Mouse (Mus musculus): ENCODE measurements at regions not wholly inside any gene's neighbourhood (a gene's known extent, or its start where the extent isn't known, plus 50 kb on each side); places are given as distances from the start of the nearest gene placed in this dataset.

DNA sequence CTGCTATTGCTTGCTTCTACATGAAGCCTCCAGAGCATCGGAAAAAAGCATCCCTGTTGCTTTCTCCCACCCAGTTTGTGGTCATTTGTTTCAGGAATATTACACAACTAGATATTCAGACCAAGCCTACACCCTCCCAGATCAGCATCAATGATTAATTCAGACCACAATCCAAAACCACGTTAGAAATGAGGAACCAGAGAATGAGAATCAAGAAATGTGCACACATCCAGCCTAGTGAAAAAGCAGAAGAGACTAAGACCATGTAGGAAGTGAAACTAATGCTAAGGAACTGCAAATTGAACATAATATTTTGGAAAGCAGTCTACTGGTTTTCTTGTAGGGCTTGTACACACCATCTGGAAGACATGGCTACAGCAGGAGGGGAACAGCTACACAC lies 307.0 kb downstream of the Rnd3 start:
- ATAC-seq (ENCODE audit: poor library complexity, severe bottlenecking) = peak; percentile 97

DNA sequence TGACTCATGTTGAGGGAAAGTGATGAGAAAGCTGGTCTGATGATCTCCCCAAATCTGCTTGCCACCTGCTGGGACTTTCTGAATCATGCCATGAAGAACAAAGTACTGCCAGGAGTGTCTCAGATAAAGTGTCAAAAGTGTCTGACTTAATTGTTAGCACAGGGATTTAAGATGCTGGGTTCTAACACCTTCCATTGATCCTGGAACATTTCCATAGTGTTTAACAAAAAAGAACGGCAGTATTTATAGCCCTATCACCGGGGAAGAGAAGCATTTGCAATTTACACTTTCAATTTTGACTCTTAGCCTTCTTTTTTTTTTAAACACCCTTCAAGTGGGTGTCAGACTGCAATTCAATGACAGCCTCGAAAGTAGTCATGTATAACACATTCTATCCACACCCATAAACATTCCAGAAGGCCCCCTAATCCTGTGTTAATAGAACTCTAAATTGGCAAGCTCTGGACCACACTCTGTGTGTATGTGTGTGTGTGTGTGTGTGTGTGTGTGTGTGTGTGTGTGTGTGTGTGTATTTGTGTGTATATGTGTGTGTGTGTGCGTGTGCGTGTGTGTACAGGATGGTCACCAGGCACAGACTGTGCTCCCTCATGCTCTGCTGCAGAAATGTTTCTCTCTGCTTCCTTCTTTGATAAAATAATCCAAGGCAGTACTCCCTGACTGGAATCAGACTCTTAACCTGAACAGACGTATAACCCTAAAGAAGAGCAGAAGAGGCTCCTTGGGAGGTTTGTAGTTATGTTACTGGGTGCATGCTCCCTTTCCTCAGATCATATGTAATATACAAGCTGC lies 313.2 kb downstream of the Rnd3 start:
- no peak for ATAC-seq (ENCODE audit: poor library complexity, severe bottlenecking)

DNA sequence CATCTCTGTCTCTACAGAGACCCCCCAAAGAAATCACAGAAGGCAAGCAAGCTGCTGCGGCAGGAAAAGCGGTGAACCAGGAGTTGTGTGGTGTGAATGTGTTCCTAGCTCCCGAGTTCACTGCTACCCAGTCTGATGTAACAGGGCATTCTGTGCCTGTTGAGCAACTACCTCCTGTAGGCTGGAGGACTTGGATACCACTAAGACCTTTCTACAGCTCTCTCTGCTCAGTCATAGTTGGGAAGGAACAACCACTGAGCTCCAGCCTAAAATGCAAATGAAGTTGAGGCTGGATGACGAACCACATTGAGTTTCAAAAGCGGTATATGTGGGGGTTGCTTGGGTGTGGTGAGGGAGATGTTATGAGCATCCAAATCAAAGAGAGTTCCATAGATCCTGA lies 315.1 kb downstream of the Rnd3 start:
- ATAC-seq (ENCODE audit: poor library complexity, severe bottlenecking) = peak; percentile 90

DNA sequence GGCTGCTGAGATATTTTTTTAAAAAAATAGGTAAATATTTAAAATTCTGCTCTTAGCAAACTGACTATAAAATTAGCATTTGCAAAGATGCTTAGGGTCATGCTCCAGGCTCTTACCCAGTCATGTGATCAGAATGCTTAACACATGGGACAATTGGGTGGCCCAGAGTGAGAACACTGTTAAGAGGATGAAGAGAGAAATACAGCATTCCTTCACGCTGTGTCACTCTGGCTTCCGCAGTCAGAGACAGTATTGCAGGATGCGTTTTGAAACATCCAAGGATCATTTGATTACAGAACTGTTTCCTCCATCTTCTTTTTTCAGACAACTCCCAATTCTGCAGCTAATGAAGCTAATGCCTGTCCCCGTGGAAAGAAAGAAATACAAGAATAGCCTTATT lies 316.4 kb downstream of the Rnd3 start:
- no peak for ATAC-seq (ENCODE audit: poor library complexity, severe bottlenecking)

DNA sequence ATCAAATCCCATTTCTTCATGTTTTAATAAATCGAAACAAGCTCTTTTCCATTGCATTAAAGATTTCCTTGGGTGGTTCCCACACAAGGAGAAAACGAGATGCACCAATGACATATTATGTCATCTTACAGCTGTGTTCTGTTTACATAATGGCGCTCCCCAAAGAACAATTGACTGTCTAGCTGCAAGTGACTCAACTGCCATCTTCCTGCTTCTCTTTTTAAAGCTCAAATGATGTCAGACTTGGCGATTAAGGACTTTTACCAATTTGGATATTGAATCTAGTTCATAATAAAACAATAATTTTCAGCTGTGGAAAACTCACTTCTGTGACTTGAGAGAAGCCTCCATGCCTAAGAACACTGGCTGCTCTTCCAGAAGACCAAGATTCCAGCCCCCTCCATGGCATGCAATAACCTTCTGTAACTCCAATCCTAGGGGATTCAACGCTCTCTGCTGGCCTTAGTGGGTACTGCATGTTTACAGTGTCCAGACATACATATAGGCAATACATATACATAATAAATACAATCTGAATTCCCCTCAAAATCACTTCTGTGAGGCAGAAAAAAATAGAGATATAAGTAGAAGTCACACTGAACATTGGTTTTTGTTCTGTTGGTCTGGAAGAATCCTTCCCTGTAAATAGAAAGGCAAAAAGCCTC lies 318.7 kb downstream of the Rnd3 start:
- no peak for ATAC-seq (ENCODE audit: poor library complexity, severe bottlenecking)

DNA sequence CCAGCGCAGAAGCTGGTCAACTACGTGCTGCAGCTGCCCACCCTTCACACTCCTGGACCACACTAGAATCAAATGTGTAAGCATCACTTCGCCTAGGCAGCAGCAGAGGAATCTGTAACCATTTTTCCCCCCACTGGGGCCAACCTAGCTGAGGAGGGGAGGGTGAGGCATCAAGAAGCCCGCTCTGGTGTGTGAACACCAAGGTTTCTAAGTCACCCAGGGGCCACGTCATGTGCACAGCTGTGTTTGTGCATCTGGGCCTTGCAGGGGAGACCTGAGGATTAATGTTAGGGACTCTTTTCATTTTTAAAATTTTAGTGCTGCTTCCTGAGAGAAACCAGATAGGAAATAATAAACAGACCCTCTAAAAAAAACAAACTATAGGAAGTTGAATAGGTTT lies 321.8 kb downstream of the Rnd3 start:
- no peak for ATAC-seq (ENCODE audit: poor library complexity, severe bottlenecking)

DNA sequence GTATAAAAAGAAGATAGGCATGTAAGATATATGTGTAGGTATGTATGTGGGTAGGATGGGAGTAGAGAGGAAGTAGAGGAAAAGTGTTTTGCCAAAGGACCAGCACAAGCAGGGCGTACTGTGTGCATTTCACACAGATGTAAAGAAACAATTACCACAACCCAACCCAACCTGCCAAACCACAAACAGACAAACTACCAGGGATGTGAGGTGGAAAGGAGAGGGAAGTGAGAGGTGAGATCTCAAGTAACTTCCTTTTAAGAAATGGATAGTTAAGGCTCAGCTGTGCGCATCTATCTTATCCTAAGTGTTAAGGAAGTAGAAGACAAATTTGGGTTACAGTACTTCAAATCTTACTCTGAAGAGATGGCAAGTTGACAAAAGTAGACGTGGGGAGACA lies 322.4 kb downstream of the Rnd3 start:
- ATAC-seq (ENCODE audit: poor library complexity, severe bottlenecking) = peak; percentile 64

DNA sequence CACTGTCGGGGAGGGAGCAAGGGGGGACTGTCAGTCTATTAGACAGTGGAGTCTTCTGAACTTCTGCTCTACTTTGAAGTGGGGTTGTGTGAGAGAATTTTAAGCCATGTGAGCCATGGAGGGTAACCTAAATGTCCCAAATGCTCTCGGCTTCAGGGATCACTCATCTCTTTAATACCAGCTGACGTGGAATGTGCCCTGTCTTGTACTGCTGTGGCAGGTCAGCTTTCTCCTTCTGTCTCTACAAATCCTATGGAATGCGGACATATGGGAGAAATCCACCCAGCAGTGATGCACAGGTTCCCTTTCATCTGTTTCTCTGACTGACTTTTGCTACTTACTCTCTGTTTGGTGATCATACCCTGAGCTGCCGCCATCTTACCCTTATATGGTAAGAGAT lies 323.3 kb downstream of the Rnd3 start:
- ATAC-seq (ENCODE audit: poor library complexity, severe bottlenecking) = no peak

DNA sequence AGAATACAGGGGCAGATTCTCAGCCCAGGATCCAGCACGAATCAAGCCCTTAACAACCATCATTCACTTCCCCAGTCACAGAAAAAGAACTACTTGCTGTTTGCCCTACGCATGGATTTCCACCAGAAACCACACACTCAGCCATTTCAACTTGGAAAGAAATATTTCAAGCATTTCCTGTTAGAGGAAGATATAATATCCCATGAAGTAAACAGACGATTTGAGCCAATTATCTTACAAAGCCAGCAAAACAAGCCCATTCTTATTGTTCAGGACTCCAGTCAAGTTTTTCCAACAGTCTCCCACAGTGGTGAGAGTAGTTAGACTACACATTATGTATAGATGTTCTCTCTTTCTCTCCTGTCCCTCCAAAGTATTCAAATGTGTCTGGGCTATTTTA lies 324.1 kb downstream of the Rnd3 start:
- ATAC-seq (ENCODE audit: poor library complexity, severe bottlenecking) = no peak

DNA sequence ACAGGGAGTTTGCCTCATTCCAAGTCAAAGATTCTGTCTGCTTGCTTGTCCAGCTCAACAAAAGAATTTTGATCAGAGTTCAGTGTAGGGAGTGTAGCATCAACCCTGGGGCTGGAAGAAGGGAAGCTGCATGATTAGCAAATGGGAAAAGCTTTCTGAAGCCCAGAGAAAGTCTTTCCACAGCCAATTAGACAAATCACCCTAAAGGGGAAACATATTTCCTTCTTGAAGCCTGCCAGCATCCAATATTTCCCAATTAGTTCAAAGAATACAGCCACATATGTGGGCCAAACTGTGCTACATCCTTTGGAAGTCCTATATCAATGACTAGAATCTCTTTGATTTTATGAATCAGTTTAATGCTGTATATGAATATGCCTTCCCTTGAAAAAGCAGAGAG lies 326.2 kb downstream of the Rnd3 start:
- no peak for ATAC-seq (ENCODE audit: poor library complexity, severe bottlenecking)

DNA sequence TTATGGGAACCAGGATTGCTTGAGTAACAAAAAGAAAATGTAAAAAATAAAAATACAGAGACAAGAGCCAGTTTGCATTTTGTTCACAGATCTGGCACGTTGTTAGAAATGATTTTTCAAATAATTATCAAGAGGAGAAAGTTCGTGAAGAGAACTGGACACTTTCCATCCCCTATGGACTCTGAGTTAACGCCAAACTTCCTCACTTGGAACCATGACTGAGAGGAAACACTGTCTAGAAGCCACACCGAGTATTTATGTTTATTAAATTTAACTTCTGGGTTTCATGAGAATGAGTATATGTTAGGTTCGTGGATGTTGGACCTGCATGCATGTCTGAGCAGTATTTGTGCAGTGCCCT lies 329.6 kb downstream of the Rnd3 start:
- ATAC-seq (ENCODE audit: poor library complexity, severe bottlenecking) = no peak

DNA sequence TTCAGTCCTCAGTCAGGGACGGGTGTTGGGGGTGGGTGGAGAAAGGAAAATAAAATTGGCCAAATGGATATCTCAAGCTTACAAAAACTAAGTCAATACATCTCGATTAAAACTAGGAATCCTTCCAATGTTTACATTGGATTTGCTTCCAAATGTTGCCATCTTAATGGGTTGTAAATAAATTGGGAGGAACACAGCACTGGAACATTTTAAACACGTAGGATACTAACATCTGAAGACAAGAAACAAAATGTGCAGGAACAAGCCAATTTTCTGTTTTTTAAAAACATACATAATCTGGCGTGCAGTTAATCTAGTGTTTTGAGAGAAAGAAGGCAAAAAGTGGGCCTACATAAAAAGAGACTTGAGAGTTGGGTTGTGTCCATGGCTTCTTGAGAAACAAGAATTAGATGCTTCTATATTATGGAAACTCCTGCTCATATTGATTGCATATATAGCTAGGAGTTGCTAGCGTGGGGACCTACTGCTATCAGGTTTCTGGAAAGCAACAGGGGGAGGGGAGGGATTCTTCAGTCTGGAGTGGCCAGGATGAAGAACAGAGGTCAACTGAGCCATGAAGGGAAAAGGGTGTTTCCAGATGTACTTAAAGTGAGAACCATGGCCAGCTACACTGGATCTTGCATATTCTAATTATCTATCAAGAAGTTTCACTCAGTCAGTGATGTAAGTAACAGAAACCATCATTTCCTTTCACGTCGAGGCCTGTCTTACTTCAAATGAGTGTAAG lies 330.2 kb downstream of the Rnd3 start:
- ATAC-seq (ENCODE audit: poor library complexity, severe bottlenecking) = no peak

DNA sequence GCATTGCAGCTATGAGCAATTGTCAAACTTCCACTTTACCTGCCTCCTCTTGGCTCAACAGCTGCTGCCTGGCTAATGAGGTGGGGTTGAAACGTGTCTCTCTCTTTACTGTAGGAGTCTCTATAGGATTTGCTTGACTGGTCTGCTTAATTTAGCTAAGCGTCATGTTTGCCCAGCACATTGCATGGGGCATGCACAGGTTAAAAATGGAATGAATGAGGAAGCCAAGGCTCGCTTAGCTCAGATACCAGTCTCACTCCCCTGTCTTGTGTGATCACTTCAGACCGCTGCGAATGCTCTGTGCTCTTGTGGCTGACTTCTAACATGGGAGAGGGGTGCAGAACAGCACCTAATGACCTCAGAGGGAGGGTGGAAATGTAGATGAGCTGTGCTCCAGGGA lies 332.5 kb downstream of the Rnd3 start:
- no peak for ATAC-seq (ENCODE audit: poor library complexity, severe bottlenecking)

DNA sequence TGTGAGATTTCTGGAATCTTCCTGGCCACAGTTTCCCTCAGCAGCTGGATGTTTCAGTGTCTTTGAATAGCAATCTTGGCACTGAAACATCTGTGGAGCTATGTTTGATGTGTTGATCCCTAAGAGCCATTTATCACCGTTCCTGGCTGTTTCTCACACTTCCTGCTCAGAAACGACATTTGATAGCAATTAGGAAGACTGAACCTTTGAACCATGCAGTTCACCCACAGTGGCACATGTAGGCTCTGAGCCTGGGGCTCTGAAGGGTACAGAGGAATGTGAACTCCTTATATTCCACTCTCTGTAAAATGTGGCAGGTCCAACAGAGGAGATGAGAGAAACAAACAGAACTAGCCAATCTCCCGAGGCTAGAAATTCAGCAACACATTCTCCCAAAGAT lies 333.4 kb downstream of the Rnd3 start:
- ATAC-seq (ENCODE audit: poor library complexity, severe bottlenecking) = no peak

DNA sequence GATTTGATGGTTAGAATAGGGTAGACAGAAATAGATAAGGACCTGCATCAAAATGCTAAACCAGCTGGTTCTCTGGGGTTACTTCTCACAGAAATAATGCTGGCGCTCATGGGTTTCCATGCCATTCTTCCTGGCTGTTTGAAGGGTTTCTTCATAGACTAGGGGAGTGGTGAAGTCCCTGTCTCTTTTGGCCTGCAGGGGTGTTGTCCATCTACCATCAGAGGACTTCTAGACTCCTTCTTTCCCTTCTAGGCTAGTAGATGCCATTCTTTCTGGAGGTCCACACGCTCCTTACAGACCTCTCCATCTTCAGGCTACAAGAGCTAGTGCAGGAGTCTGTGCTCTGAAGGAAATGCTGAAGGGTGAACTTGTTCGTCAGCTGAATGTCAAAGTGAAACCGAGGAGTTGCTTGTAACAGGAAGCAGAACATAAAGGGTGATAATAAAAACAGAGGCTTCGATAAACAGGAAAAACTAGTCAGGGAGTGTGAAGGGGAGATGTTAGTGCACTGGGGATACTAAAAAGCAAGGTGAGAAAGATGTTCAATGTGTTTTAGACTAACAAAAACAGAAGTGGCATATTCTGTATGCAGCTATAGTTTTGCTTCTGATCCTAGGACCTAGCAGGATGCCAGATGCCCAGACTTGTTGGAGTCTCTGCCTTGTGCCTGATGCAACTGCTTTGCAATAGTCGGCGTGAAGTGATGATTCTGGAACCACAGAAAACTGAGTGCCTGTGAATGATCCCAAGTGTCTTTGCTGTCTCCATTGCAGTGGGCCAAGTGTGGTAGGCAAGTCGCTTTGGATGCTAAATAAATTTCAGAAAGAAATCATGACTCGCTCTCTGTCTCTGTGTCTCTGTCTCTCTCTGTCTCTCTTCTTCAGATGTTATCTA lies 335.1 kb downstream of the Rnd3 start:
- ATAC-seq (ENCODE audit: poor library complexity, severe bottlenecking) = peak; percentile 66

DNA sequence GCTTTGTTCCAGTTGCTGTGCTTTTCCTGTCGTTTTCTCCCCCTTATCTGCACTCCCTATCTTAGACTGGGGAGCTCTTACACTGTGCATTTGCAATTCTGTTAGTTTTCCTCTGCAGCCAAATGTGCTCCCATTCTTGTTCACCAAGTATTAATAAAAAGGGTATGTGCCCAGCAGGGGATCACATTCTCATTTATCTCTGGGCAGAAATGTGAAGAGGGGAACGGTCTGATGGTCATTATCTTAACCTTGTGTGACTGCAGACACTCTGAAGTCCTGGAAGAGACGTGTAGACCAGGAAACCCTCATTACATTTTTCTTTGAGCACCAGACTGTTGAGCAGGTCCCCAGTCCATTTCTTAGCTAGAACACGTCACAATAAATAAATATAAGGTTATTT lies 336.6 kb downstream of the Rnd3 start:
- ATAC-seq (ENCODE audit: poor library complexity, severe bottlenecking) = no peak

DNA sequence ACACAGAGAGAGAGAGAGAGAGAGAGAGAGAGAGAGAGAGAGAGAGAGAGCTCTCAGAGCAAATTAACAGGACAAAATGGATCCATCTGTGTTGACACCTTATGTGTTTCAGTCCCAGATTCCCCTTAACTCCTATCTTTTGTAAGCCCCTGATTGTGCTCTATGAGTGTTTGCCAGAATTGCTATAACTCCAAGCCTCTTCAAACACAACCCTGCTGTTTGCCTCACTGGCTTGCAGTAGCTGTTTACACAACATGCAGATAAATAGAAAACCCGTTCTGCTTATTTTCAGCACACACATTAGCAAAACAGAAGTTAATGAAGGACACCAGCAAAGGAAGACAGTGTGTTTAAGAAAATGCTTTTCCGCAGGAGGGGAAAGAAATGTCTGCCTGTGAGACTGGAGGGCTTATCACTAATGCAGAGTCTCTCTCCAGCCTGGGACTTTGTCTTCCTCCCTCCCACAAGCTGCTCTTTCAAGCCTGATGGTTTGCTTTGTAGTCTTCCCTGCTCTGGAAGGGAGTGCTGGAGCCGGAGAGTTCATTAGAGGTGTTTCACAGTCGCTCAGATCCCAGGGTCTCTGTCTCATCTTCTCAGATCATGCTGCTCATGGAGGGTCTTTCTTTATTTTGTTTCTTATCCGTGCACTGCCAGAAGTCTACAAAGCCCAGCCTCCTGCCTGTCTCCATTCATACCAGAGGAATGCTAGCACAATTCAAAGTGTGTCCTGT lies 338.4 kb downstream of the Rnd3 start:
- no peak for ATAC-seq (ENCODE audit: poor library complexity, severe bottlenecking)

DNA sequence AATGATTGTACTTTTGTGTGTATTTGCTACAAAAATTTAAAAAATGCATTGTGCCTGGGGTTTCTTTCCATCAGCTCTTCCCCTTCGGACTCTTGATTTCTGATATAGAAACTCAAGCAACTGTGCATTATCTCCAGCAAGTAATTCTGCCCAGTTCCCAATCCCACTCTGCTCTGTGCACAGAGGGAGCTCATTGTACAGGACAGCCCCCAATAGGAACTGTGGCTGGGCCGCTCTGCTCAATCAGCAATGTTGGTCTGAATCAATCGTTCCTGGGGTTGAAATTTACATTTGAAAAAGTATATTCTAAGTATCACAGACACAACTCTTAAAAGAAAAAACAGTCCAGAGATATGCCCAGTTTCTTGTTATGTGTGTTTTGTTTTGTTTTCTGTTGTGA lies 339.1 kb downstream of the Rnd3 start:
- ATAC-seq (ENCODE audit: poor library complexity, severe bottlenecking) = no peak

DNA sequence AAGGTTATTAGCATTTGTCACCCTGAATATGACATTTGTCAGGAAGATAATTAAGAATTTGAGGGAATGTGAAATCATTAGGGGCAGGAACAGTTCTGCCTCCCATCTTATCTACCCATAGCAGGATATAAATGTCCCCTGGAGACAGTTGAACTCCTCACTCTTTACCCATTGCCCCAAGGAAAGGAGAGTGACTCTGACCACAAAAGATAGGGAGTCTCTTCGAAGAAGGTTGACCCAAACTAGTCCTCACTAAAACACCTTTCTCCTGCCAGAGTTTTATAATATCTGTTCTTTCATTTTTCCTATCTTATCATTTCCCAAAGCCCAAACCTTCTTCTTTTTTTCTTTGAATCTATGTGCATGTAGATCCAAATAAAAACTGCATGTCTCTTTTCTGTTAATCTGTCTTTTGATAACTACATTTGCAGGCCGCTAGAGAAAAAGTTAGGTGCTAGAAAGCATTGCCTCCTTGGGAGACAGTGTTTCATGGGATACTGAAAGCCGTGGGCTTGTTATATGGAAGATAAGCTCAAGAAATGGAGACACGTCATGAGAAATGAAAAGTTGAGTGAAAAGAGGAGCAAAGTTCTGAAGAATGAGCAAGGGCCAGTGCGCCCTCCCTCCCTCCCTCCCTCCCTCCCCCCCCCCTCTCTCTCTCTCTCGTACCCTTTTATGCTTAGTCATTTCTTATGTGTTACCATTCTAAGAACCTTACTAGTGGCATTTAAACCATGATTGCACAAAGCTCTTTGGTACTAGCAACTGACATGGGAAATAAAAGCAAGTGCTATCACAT lies 341.6 kb downstream of the Rnd3 start:
- ATAC-seq (ENCODE audit: poor library complexity, severe bottlenecking) = no peak

DNA sequence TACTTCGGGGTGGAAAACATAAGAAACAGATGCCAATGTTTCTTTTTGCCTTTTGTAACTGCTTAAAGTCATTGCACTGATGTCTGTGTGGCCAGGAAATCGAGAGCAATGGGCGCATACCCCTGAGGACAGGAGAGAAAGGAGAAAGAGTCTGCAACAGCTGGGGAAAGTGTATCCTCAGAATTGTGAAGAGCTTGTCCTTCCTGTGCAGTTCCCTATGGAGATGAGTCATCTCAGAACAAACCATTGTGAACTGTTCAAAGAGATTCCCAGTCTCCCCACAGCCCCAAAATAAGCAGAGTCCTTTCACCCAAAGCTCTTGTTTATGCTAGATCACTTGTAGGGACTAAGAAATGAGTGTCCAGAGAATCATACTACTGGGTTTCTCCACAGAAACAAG lies 343.3 kb downstream of the Rnd3 start:
- ATAC-seq (ENCODE audit: poor library complexity, severe bottlenecking) = no peak

Data from megakaryocyte, adult 5-6 weeks (primary cell).